Mouse (Mus musculus) testis, adult 2 months (tissue): ENCODE data around the gene Tbc1d14. TPM values are rescaled to one million over a fixed set of nuclear protein-coding genes. Genes with fewer than 3 reads are reported as not detected.

ENCODE experiments used
- H3K27ac ChIP-seq: fragments of 200-500 bp; 2 replicates; pipeline ENCODE4 v1.5.1; 2012; ENCODE audit warnings: low read depth, low read length; ENCODE audit not compliant: control insufficient read depth, insufficient read depth
- H3K27me3 ChIP-seq: fragments of 200-500 bp; 2 replicates; pipeline ENCODE4 v1.6.1; 2012; ENCODE audit warnings: mild to moderate bottlenecking, low read length, moderate library complexity; ENCODE audit not compliant: control insufficient read depth, insufficient read depth
- H3K36me3 ChIP-seq: fragments of 200-500 bp; 2 replicates; pipeline ENCODE4 v1.6.1; 2012; ENCODE audit warnings: mild to moderate bottlenecking, low read length; ENCODE audit not compliant: control insufficient read depth, insufficient read depth
- H3K4me1 ChIP-seq: fragments of 200-500 bp; 2 replicates; pipeline ENCODE4 v1.6.1; 2012; ENCODE audit warnings: low read length; ENCODE audit not compliant: control insufficient read depth, insufficient read depth
- H3K4me3 ChIP-seq: fragments of 200-500 bp; 2 replicates; pipeline ENCODE4 v1.5.1; 2012; ENCODE audit warnings: low read depth, mild to moderate bottlenecking, low read length, moderate library complexity, mixed read lengths; ENCODE audit not compliant: control insufficient read depth
- CTCF ChIP-seq: fragments of 200-500 bp; IDR thresholded peaks from 2 replicates; pipeline ENCODE4 v1.5.1; 2012; ENCODE audit warnings: low read depth, mild to moderate bottlenecking, inconsistent platforms, low read length, moderate library complexity; ENCODE audit not compliant: control insufficient read depth, insufficient read depth, insufficient replicate concordance
- POLR2A ChIP-seq: fragments of 200-500 bp; IDR thresholded peaks from 2 replicates; pipeline ENCODE4 v1.6.1; 2012; ENCODE audit warnings: low read depth, mild to moderate bottlenecking, inconsistent platforms, low read length, moderate library complexity; ENCODE audit not compliant: control insufficient read depth
- polyA plus RNA-seq: library from polyadenylated mRNA; depleted of rRNA; stranded (reverse); fragments of >200 nt; gene quantifications from 2 replicates; pipeline ENCODE4 v1.2.3, GENCODE M21; 2012

Tbc1d14 gene
- polyA plus RNA-seq, 1 experiment, result 89.7 TPM

DNA sequence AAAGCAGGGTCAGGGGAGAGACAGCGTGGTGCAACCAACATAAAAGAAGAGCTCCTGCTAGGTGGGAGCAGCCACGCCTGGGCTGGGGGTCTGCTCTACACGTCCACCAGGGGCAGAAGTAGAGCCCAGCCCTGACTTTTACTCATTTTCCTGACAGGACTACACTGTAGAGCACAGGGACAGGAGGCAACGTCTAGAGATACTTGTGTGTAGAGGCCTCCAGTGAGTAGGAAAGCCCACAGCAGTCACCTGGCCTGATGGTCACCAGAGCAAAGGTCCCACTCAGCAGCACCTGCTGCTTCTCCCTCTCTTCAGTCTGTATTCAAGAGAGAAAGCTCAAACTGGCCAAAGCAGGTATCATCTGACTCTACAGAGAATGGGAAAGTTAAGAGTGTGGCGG is 87.4 kb downstream of the Tbc1d14 start:
- no peaks in the 10 kb centered on the region for H3K4me1 ChIP-seq
- no peak overlapping the region for H3K4me3 ChIP-seq
- H3K36me3 ChIP-seq, result no peaks in the 10 kb centered on the region; the same call in 1 of the 2 replicates
- TF ChIP-seq POLR2A, result no peak
- TF ChIP-seq CTCF, result no peak
- no peaks in the 10 kb centered on the region for H3K27me3 ChIP-seq
- no peak overlapping the region for H3K27ac ChIP-seq

DNA sequence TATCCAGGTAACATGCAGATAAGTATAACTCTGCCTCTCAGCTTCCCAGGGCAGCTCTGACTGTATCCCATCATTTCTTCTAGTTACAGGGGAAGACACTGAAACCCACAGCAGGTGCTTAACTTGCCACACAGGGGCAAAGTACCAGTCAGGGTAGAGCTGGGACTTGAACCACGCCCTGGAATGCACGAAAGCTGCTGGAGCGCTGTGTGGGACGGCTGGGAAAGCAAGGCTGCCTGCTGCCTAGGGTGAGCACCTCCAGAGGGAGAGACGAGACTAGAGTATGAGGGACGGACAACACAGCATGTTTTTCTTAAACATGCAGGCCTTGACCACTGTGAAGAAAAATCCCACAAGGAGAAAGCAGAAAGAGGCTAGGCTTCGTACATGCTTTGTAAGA is 87.8 kb downstream of the Tbc1d14 start:
- Histone ChIP-seq H3K36me3 (no peaks in the 10 kb centered on the region; the same call in 1 of the 2 replicates), H3K4me1 (no peaks in the 10 kb centered on the region), H3K27ac (no peak overlapping the region), H3K4me3 (no peak overlapping the region), H3K27me3 (no peaks in the 10 kb centered on the region)
- TF ChIP-seq CTCF (no peak), POLR2A (no peak)

DNA sequence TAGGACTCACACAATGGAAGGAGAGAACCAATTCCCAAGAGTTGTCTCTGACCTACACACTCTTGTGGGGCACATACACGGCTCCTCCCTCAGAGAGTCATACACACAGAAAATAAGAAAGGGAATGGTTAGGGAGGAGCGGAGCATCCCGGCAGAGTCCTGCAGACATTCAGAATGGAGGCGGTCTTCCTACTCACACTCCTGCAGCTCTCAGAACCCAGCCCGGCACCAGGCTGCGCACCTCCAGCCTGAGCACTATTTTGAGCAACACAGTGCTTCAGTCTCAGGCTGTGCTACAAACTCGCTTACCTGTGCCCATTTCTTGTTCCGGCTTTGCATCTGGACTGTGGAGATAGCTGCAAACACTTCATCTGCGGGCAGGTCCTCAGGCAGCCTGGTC is 98.4 kb downstream of the Tbc1d14 start:
- no peak for TF ChIP-seq CTCF
- TF ChIP-seq POLR2A, result no peak
- H3K27me3 ChIP-seq, result no peaks in the 10 kb centered on the region
- no peaks in the 10 kb centered on the region for H3K36me3 ChIP-seq
- no peak overlapping the region for H3K27ac ChIP-seq
- no peak overlapping the region for H3K4me3 ChIP-seq
- no peaks in the 10 kb centered on the region for H3K4me1 ChIP-seq

DNA sequence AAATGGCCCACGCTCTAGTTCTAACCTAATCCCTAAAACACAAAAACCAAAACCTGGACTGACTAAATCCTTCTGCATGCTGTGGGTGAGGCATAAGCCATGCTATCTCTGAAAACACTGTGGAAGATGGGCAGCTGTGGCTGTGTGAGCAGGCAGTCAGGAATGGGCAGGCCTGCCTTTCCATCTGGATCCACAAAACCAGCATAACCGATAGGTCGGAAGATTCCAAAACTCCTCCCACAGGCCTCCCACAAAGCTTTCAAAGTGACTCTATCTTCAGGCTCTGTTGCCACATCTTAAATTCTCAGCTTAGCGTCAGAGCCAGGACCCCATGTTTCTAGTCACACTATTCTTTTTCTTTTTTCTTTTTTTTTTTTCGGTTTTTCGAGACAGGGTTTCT is 99.2 kb downstream of the Tbc1d14 start:
- no peaks in the 10 kb centered on the region for H3K36me3 ChIP-seq
- H3K4me3 ChIP-seq, result no peak overlapping the region
- H3K27me3 ChIP-seq, result no peaks in the 10 kb centered on the region
- no peaks in the 10 kb centered on the region for H3K4me1 ChIP-seq
- no peak overlapping the region for H3K27ac ChIP-seq
- TF ChIP-seq CTCF (no peak), POLR2A (no peak)

DNA sequence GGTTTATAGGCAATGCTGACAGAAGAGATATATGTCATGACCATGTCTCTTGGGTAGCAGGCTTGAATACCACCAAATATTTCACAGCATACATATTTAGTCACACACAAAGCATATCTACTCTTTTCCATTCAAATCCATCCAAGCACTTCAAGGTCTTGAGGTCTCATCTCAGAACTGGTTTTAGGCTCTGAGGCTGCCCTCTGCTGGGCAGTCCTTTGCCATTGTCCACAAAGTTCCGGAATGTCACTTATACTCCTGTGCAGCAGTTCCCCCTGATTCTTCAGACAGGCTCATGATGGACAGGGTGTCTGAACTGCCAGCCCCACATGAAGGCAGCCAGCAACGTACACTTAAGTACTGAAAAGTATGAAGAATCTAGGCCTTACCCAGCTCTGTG is 103.9 kb downstream of the Tbc1d14 start:
- Histone ChIP-seq H3K27me3 (no peaks in the 10 kb centered on the region), H3K36me3 (no peaks in the 10 kb centered on the region; the same call in 1 of the 2 replicates), H3K4me1 (no peaks in the 10 kb centered on the region; the same call in 1 of the 2 replicates), H3K4me3 (peak overlapping the region; percentile 47), H3K27ac (peak overlapping the region; percentile 62)
- TF ChIP-seq CTCF (peak; percentile 15; the same call in 1 of the 2 replicates), POLR2A (no peak; the same call in 1 of the 2 replicates)

DNA sequence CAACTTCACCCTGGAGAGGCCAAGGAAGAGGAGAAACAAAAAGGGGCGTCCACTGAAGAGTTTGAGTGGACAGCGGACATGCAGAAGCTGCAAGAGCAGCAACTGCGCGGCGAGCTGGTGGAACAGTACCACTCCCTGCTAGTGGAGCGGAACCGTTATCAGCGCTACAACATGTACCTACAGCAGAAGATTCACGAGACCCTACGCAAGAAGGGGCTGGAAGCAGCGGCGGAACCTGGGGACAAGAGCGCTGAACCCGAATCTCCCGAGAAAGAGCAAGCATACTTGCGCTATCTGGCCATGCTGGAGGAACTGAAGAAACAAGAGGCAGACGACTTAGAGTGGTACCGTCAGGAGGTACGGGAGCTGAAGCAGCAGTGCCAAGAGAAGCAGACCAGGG is 107.8 kb downstream of the Tbc1d14 start:
- peak overlapping the region; percentile 96; the same call in 1 of the 2 replicates for H3K27ac ChIP-seq
- peak; percentile 3; the same call in 1 of the 2 replicates for TF ChIP-seq POLR2A
- TF ChIP-seq CTCF, result no peak
- H3K4me1 ChIP-seq, result peaks cover 2% of the 10 kb centered on the region
- no peaks in the 10 kb centered on the region for H3K27me3 ChIP-seq
- H3K36me3 ChIP-seq, result no peaks in the 10 kb centered on the region; the same call in none of the 2 replicates
- H3K4me3 ChIP-seq, result peak overlapping the region; percentile 93

DNA sequence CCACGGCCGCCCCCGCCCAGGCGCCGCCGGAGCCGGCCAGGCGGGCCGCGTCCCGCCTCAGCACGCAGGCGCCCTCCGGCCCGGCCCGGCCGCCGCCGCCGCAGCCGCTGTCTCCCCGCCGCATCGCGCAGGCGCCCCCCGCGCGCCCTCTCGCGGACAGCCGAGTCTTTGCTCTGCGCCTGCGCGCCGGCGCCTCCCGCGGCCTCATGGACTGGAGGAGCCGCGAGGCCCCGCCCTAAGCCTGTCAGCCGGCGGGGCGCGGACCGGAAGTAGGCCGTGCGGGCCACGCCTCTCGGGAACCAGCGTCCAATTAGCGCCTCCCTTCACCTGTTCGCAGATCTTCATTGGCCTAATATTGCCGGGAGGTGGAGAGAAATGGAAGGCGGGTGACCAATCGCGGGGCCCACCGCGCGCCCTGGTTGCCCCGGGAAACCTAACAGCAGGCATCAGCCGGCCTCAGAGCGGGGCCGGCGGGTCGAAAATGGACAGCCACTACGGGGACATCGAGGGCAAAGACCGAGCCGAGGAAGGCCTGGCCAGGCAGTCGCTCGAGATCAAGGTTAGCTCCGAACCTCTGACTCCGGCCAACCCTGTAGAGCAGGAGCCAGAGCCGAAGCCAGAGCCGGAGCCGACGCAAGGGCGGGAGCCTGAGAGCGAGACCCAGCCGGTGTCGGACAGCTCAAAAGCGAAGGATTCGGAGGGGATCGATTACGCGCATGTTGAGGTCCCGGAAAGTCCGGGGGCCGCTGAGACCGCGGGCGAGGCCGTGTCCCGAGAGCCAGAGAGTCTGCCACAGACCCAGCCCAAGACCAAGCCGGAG is 108.7 kb downstream of the Tbc1d14 start, which contains the start of the genes Tada2b and Ccdc96:
Tada2b (minus strand) TSS at position 115 of the 820 bp plus-strand sequence.
Ccdc96 (plus strand) TSS at position 418 of the 820 bp plus-strand sequence.
- Histone ChIP-seq H3K36me3 (no peaks in the 10 kb centered on the region; the same call in none of the 2 replicates), H3K4me1 (peaks cover 2% of the 10 kb centered on the region), H3K4me3 (peak within 1 kb of the TSS; percentile 93), H3K27ac (peak within 1 kb of the TSS; percentile 96), H3K27me3 (no peaks in the 10 kb centered on the region)
- TF ChIP-seq POLR2A, result peak; percentile 80
- 0 out of 2 replicates have a peak, but pooled peaks have one; percentile 7 for TF ChIP-seq CTCF
